Mouse (Mus musculus): ENCODE measurements at regions not wholly inside any gene's neighbourhood (a gene's known extent, or its start where the extent isn't known, plus 50 kb on each side); places are given as distances from the start of the nearest gene placed in this dataset.

GRCm38 (mm10) chr3:131921161-131921560 is 163.9 kb upstream of the Dkk2 start:
- DNase-seq, result no peak

- no peak for DNase-seq
These were observed 162.4 kb upstream of the Dkk2 start for GRCm38 (mm10) chr3:131922733-131923132.

- DNase-seq, result no peak
These were observed 144.2 kb upstream of the Dkk2 start for GRCm38 (mm10) chr3:131940896-131941295.

- DNase-seq, result no peak
These were observed 142.9 kb upstream of the Dkk2 start for GRCm38 (mm10) chr3:131941961-131942753.

- DNase-seq, result no peak
These were observed 141.7 kb upstream of the Dkk2 start for GRCm38 (mm10) chr3:131943436-131943835.

GRCm38 (mm10) chr3:131955771-131956170 is 129.3 kb upstream of the Dkk2 start:
- DNase-seq, result no peak

- no peak for DNase-seq
These were observed 124.5 kb upstream of the Dkk2 start for GRCm38 (mm10) chr3:131960636-131961035.

DNA sequence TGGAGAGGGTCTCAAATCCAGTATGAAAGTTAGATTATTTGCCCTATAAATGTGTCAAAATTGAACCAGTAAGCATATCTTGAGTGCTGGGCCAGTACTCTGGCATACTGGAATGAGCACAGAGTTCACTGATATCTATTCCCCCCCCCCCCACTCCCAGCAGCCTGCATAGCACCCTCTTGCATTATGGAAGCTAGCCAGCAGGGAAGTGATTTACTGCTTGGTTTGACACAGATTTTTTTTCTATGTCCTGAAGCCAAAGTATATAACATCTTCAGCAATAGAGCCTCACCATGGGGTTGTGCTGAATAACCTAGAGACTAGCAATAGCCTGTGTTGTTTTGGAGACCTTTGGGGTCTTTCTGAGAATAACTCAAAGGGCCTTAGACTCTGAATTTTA is 123.5 kb upstream of the Dkk2 start:
- no peak for DNase-seq

GRCm38 (mm10) chr3:131962870-131963269 is 122.2 kb upstream of the Dkk2 start:
- DNase-seq, result no peak

GRCm38 (mm10) chr3:131964952-131965351 is 120.1 kb upstream of the Dkk2 start:
- DNase-seq, result no peak

- DNase-seq, result no peak
These were observed 119.5 kb upstream of the Dkk2 start for GRCm38 (mm10) chr3:131965456-131966160.

DNA sequence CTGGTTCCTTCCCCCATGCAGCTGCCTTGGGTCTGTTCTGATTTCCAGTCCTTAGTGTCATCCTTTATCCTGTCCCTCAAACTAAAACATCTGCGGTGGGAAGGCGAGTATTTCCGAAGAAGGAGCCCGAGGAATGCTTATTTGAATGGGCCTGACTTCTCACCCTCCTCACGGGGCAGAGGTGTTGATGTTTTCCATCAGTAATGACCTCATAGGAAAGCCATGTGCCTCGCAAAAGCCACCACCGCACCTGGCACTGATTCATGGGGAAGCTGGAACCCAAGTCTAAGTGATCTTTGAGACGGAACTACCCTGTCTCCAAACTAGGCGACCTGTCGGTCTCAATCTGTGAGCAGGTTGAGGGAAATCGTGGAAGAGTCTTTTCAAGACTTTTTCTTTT is 117.8 kb upstream of the Dkk2 start:
- DNase-seq, result no peak

- DNase-seq, result no peak
These were observed 114.3 kb upstream of the Dkk2 start for GRCm38 (mm10) chr3:131970827-131971226.

- DNase-seq, result peak; percentile 18
These were observed 109.0 kb upstream of the Dkk2 start for GRCm38 (mm10) chr3:131975940-131976628.

- DNase-seq, result no peak
These were observed 101.8 kb upstream of the Dkk2 start for GRCm38 (mm10) chr3:131983292-131983691.

DNA sequence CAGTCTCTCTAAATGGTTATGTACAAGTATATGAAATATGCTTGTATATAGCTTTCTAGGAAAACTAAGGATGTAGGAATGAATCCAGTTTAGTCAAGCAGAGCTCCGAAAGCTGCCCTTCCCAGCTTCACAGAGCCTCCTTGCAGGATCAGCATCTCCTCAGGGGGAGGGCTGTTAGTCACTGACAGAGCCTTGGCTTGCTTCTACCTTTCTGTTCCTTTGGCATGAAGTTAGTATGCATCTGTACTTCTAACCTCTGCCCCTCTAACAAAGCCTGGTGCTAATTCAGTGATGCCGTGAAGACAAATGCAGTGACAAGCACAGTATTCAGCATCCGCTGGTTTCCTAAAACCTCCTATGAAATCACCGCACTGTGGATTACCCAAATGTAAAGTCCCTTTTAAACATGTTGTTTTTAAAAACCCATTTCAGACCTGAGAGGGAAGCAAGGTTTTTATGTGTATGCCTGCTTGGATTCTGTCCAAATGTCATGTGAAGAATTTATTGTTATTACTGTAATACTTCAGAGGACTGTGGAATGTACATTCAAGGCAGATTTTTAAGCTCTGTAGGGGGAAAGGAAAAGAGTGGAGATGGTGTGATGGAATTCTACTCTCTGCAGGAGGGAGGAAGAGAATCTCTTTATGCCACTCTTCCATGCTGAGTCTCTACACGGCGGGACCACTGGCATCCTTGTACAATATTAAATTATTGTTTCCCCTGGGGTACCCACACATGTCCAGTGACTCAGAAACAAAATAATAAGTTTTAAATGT is 86.1 kb upstream of the Dkk2 start:
- DNase-seq, result no peak

DNA sequence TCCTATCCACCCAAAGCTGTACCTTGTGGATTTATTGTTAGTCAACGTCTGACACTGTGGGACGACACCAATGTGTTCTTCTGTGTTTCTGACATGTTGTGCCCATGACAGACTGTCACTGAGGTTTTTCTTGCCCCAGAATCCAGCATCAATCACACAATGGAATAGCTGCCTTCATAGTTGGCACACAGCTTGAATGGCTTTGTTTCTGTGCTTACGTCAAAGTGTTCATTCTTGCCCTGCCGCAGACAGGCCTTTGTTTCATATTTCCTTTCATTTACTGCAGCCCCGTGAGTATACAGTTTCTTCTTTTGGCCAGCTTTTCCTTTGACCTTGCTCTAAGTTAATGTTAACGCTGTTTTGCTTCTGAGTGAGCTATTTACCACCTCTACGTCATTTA is 78.9 kb upstream of the Dkk2 start:
- no peak for DNase-seq

DNA sequence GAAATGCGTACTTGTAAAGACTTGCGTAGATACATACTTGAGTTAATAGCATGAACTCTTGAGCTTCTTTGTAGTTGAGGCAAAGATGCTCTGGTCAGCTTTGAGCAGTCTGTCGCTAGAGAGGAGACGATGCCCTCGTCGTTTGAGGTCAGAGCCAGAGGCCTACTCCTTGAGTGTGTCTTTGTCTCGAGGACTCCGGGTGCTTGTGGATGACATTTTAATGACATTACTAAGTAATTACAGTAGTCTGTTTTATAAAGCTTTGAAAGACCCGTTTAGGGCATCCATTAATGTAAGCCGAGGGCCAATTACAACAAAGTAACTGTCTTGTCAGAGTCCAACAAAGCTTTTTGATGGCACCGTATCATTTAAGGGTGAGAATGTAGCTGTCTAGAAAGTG is 78.2 kb upstream of the Dkk2 start:
- DNase-seq, result no peak

GRCm38 (mm10) chr3:132007356-132007755 is 77.7 kb upstream of the Dkk2 start:
- DNase-seq, result peak; percentile 10

DNA sequence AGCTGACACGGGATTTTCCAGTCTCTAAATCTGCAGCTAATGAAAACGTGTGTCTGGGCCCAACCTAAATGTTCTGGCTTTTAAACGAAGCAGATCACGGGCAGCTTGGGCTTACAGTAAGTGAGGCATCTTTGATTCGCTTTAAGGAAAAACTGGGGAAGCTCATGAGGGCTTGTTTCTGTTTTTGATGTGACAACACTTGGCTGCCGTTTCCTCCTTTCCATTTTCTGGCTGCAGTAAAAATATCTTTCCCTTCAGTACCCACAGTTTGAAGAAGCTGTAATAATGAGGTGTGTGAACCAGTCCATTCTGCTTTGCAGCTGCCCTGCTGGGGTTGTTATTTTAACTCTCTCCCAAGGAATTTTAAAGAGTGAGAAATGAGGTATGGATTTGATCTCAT is 69.9 kb upstream of the Dkk2 start:
- DNase-seq, result no peak

DNA sequence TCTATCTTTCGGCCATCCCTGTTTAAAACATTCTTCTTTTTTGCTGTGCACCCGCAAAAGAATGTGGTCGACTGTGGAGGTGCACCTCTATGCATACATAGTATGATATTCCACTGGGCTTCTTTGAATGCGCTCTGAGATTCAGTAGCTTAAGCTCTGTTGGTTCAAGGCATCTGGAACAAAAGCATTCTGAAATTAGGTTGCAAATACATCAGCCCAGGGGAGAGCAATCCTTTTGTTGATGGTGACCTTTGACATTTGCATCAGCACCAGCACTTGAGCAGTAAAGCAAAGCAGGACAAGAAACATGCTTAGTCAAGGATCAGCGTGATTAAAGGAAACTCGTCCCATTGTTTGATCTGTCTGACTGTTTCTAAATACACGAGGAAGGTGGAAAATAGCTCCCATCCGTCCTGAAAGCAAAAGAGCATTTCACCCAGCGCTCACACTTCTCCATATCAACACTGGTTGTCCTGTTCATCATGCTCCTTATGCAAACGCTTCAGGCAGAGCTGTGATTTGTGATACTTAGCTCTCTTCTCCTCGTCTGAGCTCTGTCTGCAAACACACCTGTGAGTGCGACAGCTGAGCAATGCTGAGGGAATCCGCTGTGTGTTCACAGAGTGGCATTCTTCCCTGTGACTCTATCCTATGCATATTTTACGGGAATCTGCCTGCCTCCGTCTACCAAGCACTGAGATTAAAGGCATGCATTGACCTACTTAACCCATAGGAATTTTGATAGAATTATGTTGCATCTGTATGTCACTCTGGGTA is 67.4 kb upstream of the Dkk2 start:
- DNase-seq, result no peak

- DNase-seq, result no peak
These were observed 66.6 kb upstream of the Dkk2 start for GRCm38 (mm10) chr3:132018505-132018904.
